Mouse (Mus musculus) stomach, embryonic 14.5 days (tissue): ENCODE results near the gene Cd46. TPM values are rescaled to one million over a fixed set of nuclear protein-coding genes. Genes with fewer than 3 reads are reported as not detected.

ENCODE experiments used
- ATAC-seq: fragments of 200-750 bp; cut with Nextera tagmentation; 2 replicates; pipeline ENCODE4 v1.8.0; 2017; ENCODE audit warnings: low read depth, moderate TSS enrichment; ENCODE audit not compliant: insufficient number of reproducible peaks, insufficient read depth, low FRiP score
- H3K27ac ChIP-seq: fragments of 300-500 bp; sonication (generic); 2 replicates; pipeline ENCODE4 v1.5.1; 2014; ENCODE audit warnings: mild to moderate bottlenecking, low read length, moderate library complexity, mixed read lengths
- H3K27me3 ChIP-seq: fragments of 300-500 bp; sonication (generic); 2 replicates; pipeline ENCODE4 v1.6.1; 2014; ENCODE audit warnings: low read length, control low read depth, mixed read lengths; ENCODE audit not compliant: control insufficient read depth, insufficient read depth
- H3K36me3 ChIP-seq: fragments of 300-500 bp; sonication (generic); 2 replicates; pipeline ENCODE4 v1.6.1; 2014; ENCODE audit warnings: mild to moderate bottlenecking, control low read depth, low read length, moderate library complexity, mixed read lengths; ENCODE audit not compliant: control insufficient read depth, insufficient read depth
- H3K4me1 ChIP-seq: fragments of 300-500 bp; sonication (generic); 2 replicates; pipeline ENCODE4 v1.6.1; 2014; ENCODE audit warnings: low read length, control low read depth, mixed read lengths; ENCODE audit not compliant: control insufficient read depth, insufficient read depth
- H3K4me2 ChIP-seq: fragments of 300-500 bp; sonication (generic); replicated peaks from 2 replicates; pipeline ENCODE4 v1.6.1; 2014; ENCODE audit warnings: low read depth, low read length, control low read depth
- H3K4me3 ChIP-seq: fragments of 300-500 bp; sonication (generic); 2 replicates; pipeline ENCODE4 v1.5.1; 2014; ENCODE audit warnings: low read depth, low read length, control low read depth
- H3K9ac ChIP-seq: fragments of 300-500 bp; sonication (generic); replicated peaks from 2 replicates; pipeline ENCODE4 v1.6.1; 2014; ENCODE audit warnings: low read depth, mild to moderate bottlenecking, control low read depth, low read length, moderate library complexity, mixed read lengths
- H3K9me3 ChIP-seq: fragments of 300-500 bp; sonication (generic); 2 replicates; pipeline ENCODE4 v1.6.1; 2016; ENCODE audit warnings: low read depth, low read length, control low read depth; ENCODE audit not compliant: control insufficient read depth
- WGBS: fragments of 180-500 bp; shearing (Covaris S2); extraction: QIAGEN DNeasy Blood & Tissue Kit; methylation state at CpG from one replicate; pipeline ENCODE4 v1.1.7; 2014; 5-methylcytosine and 5-hydroxymethylcytosine counted together
- polyA plus RNA-seq: library from polyadenylated mRNA; unstranded; fragments of >200 nt; fragmentation: Nextera tagmentation; extraction: Ambion mirVana; gene quantifications from 2 replicates; pipeline ENCODE4 v1.2.1, GENCODE M21; 2014

The Cd46 gene
- polyA plus RNA-seq, 1 experiment from 2014 or later = 1.9 TPM

DNA sequence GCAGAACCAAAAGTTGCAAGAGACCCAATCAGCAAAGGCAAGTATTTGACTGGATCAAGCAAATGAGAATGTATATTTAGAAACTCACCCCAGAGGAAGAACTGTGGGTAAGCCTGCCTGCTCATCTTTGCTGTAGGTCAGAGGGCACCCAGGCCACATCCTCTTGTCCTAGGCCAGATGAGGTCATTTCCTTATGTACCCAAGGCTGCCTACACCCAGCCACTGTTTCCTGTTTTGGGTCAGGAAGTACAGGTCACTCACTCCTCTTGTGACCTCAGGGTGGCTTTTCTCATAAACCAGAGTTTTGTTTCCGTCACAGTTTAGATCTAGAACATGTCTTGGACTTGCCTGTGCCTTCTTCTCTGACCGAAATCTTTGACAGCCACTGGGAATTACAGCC lies 96.9 kb downstream of the Cd46 start:
- ATAC-seq = no peak
- WGBS = 79% methylated on average over 2 of the region's 2 CpGs
- no peak overlapping the region for H3K4me3 ChIP-seq
- no peak overlapping the region for H3K27ac ChIP-seq
- H3K27me3 ChIP-seq = no peaks in the 10 kb centered on the region
- no peaks in the 10 kb centered on the region for H3K9me3 ChIP-seq
- H3K4me1 ChIP-seq = no peaks in the 10 kb centered on the region
- no peaks in the 10 kb centered on the region for H3K36me3 ChIP-seq
- H3K4me2 ChIP-seq = no peak overlapping the region
- H3K9ac ChIP-seq = no peak overlapping the region

DNA sequence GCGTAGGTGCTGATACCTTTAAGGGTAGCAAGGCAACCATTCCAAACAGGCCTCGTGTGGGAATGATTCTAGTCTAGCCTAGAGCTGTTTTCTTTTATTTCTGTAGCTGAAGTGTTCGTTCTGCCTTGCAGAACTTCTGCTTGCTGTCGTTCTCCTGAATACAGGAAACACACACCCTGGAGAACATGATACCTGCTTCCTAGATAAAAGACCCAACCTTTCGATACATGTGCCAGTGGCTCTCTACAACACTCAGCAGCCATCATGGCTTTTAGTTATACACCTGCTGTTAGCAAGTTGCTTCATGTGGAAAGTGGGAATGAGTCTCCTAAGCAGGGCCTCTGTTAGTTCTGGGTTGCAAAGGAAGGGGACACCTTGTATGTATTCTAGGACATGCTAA lies 97.8 kb downstream of the Cd46 start:
- Histone ChIP-seq H3K9ac (no peak overlapping the region), H3K27ac (no peak overlapping the region), H3K36me3 (no peaks in the 10 kb centered on the region), H3K4me2 (no peak overlapping the region), H3K4me3 (no peak overlapping the region), H3K27me3 (no peaks in the 10 kb centered on the region), H3K9me3 (no peaks in the 10 kb centered on the region), H3K4me1 (no peaks in the 10 kb centered on the region)
- WGBS = 80% methylated on average over 5 of the region's 5 CpGs
- no peak for ATAC-seq

DNA sequence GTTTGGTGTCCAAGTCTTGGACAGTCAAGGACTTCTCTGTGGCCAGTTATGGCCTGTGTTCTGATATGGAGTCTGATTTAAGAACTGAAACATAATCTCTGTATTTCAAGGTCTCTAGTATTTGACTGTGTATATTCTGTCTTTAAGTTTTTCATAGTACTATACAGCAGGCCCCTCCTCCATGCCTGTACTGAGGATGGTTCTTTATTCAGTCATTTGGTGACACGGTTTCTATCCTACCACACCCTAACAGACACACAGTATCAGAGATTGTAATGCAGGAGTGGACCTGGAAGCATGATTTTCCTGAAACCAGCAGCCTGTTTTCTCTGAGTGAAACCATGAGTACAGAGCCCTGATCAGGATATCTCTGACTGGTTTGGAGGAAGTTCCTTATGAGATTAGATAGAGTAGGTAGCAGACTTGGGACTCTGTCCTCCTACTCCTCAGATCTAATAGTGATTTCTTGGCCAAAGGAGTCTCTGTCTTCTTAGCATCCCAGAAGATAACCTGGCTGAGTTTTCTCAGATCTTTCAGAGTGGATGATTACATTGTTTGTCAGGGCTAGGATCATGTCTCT lies 98.5 kb downstream of the Cd46 start:
- no peaks in the 10 kb centered on the region for H3K4me1 ChIP-seq
- H3K27ac ChIP-seq = no peak overlapping the region
- 75% methylated on average over 1 of the region's 1 CpGs for WGBS
- H3K4me2 ChIP-seq = no peak overlapping the region
- no peaks in the 10 kb centered on the region for H3K9me3 ChIP-seq
- ATAC-seq = no peak
- no peak overlapping the region for H3K9ac ChIP-seq
- no peaks in the 10 kb centered on the region for H3K36me3 ChIP-seq
- H3K4me3 ChIP-seq = no peak overlapping the region
- no peaks in the 10 kb centered on the region for H3K27me3 ChIP-seq

DNA sequence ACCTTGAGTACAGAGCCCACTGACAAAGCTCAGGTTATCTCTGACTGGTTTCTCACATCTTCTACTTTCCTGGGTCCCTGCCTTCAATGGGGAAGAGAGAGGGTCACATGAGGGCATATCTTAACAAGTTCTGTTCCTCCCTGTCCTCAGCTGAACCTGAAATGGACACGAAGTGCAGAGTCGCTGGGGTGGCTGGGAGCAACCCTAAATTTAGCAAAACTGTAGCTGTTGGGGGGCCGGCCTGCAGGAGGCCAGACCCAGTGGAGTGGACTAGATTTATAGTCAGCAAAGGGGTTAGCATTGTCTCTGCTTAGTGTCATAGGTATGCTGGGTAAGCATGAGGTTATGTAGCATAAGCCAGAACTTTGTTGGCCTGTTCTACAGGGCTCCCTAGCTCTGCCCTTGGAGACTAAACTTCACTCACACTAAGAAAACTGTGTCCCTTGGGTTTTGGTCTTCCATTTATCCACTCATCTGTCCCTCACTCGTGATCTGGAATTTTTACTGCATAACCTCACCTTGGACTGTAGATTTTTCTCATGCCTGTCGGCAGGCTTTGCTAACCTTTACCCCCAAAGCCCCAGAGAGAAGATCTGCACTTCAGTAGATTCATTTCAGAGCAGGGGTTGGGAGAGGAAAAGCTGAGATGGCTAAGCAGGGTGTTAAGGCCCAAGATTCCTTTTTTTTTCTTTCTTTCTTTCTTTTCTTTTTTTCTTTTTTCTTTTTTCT lies 99.3 kb downstream of the Cd46 start:
- no peaks in the 10 kb centered on the region for H3K9me3 ChIP-seq
- no peak overlapping the region for H3K27ac ChIP-seq
- 57% methylated on average over 5 of the region's 5 CpGs for WGBS
- no peak for ATAC-seq
- no peaks in the 10 kb centered on the region for H3K27me3 ChIP-seq
- H3K4me2 ChIP-seq = no peak overlapping the region
- H3K36me3 ChIP-seq = no peaks in the 10 kb centered on the region
- no peak overlapping the region for H3K4me3 ChIP-seq
- H3K9ac ChIP-seq = no peak overlapping the region
- H3K4me1 ChIP-seq = no peaks in the 10 kb centered on the region

DNA sequence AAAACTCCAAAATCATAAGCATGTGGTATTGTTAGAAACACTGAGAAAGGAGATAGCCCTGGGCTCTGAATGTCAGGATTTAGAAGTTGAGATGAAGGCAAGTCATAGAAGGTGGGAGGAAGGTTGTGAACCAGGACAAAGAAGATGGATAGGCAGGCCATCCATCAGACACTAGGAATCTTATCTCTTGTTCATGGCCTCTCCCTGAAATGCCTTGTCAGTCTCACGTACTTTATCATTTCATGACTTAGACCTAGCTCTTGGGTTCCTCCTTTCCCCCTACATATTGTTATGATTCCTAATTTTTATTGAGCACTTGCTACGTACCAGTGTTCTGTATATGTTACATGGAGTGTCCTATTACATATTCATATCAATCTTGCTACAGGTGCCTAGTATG lies 100.4 kb downstream of the Cd46 start:
- H3K9ac ChIP-seq = no peak overlapping the region

DNA sequence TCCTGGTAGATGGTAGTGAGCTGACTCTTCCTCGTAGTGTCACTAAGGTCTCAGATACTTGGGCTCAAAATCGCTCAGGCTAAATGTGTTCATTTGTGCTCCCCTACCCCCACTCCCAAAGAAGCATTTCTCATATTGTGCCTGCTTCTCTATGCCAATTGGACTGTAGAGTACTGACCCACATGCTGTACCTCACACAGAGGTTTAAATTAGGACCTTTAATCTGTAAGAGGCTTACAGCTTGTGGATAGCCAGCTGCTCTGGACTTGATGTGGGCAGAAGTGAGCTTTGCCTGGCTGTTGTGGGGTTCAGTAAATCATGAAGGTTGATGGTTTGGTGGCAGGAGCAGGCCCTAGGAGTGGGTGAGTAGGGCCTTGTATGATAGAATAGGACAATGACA lies 101.1 kb downstream of the Cd46 start:
- Histone ChIP-seq H3K9me3 (no peaks in the 10 kb centered on the region), H3K4me3 (no peak overlapping the region), H3K9ac (no peak overlapping the region), H3K36me3 (no peaks in the 10 kb centered on the region), H3K4me2 (no peak overlapping the region), H3K27me3 (no peaks in the 10 kb centered on the region), H3K4me1 (no peaks in the 10 kb centered on the region), H3K27ac (no peak overlapping the region)
- WGBS = 81% methylated on average over 2 of the region's 2 CpGs
- no peak for ATAC-seq

More for the DNA sequence above, 100.4 kb downstream of the Cd46 start:
- Histone ChIP-seq H3K9me3 (no peaks in the 10 kb centered on the region), H3K36me3 (no peaks in the 10 kb centered on the region), H3K27ac (no peak overlapping the region), H3K4me1 (no peaks in the 10 kb centered on the region), H3K4me2 (no peak overlapping the region), H3K27me3 (no peaks in the 10 kb centered on the region), H3K4me3 (no peak overlapping the region)
- no peak for ATAC-seq
- 73% methylated on average over 2 of the region's 2 CpGs for WGBS

DNA sequence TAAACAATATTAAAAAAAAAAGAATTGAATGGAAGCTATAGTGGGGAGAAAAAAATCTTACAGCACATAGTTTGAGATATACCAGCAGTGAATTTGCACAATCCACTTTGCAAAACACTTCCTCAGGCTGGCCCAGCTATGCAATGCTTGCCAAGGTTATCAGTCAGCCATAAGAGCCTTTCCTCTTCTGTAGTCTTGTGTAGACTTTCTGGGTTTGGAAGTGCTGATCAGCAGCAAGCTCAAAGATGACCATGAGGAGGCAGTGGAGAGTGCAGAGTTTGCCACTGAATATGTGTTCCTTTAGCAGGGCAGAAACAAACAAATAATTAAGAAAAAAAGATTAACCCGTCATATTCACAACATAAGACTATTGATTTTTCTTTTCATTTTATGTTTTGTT lies 103.0 kb downstream of the Cd46 start:
- H3K9me3 ChIP-seq = no peaks in the 10 kb centered on the region
- no peak overlapping the region for H3K4me3 ChIP-seq
- H3K27ac ChIP-seq = no peak overlapping the region
- no peaks in the 10 kb centered on the region for H3K36me3 ChIP-seq
- H3K4me2 ChIP-seq = no peak overlapping the region
- WGBS = 88% methylated on average over 1 of the region's 1 CpGs
- no peaks in the 10 kb centered on the region for H3K4me1 ChIP-seq
- no peaks in the 10 kb centered on the region for H3K27me3 ChIP-seq
- no peak overlapping the region for H3K9ac ChIP-seq
- no peak for ATAC-seq
